Mouse (Mus musculus): ENCODE results near the gene 1600012H06Rik.
A peak's percentile ranks its signal among the peaks of the same experiment; 100 is the strongest.
"Not testable (repeated sequence)": the region's sequence is repeated elsewhere in the genome, so short reads cannot be mapped to it uniquely, and the experiment has no call there.

1600012H06Rik gene

DNA sequence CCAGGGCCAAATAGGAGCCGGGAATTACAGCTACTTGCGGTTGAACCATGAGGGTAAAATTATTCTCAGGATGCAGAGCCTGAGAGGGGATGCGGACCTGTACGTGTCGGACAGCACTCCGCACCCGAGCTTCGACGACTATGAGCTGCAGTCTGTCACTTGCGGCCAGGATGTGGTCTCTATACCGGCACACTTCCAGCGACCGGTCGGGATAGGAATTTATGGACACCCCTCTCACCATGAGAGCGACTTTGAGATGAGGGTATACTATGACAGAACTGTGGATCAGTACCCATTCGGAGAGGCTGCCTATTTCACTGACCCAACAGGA, 710 bp downstream of the 1600012H06Rik start:
- DNase-seq (ENCODE audit: low spot score in 2 of 2) = peak in 1 of 2 experiments; percentile 29

DNA sequence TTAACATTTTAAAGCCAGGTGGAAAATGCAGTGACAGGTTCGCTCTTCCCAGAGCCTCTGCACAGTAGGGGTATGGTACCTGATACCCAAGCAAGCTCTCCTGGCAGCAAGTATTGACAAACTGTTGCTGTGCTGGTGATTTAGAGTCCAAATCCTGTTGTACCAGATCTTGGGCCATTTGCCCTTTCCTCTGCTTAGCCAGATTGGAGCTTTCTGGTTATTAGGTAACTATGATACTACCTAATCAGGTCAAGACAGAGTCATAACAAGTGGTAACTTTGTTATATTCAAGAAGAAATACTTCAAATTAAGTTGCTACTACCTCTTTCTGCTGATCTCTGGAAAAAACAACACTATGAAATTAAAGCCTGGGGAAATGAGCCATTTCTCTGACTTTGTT, 1.6 kb downstream of the 1600012H06Rik start:
- DNase-seq (ENCODE audit: low spot score in 2 of 2) = no peak

GRCm38 (mm10) chr17:14949161-14949827, 6.3 kb downstream of the 1600012H06Rik start:
- DNase-seq (ENCODE audit: low spot score in 2 of 2) = no peak

GRCm38 (mm10) chr17:14953452-14953851, 10.5 kb downstream of the 1600012H06Rik start:
- DNase-seq (ENCODE audit: low spot score in 2 of 2) = no peak

GRCm38 (mm10) chr17:14958686-14959327, 15.8 kb downstream of the 1600012H06Rik start:
- peak in 1 of 2 experiments; percentile 13 for DNase-seq (ENCODE audit: low spot score in 2 of 2)

- peak in 1 of 2 experiments; percentile 11 for DNase-seq (ENCODE audit: low spot score in 2 of 2)
These were observed 17.0 kb downstream of the 1600012H06Rik start for GRCm38 (mm10) chr17:14959979-14960378.

DNA sequence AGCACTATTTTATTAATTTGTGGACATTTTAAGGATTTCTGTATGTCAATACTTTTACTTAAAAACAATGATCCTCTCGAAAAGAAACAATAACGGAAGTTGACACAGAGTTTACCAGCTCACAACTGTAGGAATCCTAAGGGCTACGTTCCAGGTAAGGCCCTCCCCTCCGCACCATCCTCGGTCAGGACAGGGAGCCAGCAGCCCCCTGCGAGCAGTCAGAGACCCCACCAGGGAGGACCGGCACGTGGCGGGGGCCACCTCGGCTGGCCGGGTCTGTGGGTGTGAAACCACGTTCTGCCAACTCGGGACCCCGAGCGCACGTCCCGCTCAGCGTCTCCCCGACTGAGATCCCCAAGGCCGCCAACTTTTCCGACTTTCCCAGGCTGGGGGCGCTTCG, 17.5 kb downstream of the 1600012H06Rik start:
- peak; percentile 26 to 45 for DNase-seq (ENCODE audit: low spot score in 2 of 2)

- peak; percentile 21 to 32 for DNase-seq (ENCODE audit: low spot score in 2 of 2)
These were observed 18.1 kb downstream of the 1600012H06Rik start, which contains the start of gene Phf10 for GRCm38 (mm10) chr17:14960951-14961556. Gene Phf10 (minus strand): TSS chr17:14961273.

- DNase-seq (ENCODE audit: low spot score in 2 of 2) = not testable (repeated sequence)
These were observed 18.7 kb downstream of the 1600012H06Rik start for GRCm38 (mm10) chr17:14961557-14962154.

- DNase-seq (ENCODE audit: low spot score in 2 of 2) = not testable (repeated sequence)
These were observed 25.5 kb downstream of the 1600012H06Rik start for GRCm38 (mm10) chr17:14968373-14968913.

- not testable (repeated sequence) for DNase-seq (ENCODE audit: low spot score in 2 of 2)
These were observed 34.9 kb downstream of the 1600012H06Rik start for GRCm38 (mm10) chr17:14977718-14978361.

- not testable (repeated sequence) for DNase-seq (ENCODE audit: low spot score in 2 of 2)
These were observed 35.5 kb downstream of the 1600012H06Rik start, which contains the start of the genes 9030025P20Rik and Gm3417 for GRCm38 (mm10) chr17:14978362-14979038. Gene 9030025P20Rik (plus strand): TSS chr17:14978468. Gene Gm3417 (minus strand): TSS chr17:14978790.

DNA sequence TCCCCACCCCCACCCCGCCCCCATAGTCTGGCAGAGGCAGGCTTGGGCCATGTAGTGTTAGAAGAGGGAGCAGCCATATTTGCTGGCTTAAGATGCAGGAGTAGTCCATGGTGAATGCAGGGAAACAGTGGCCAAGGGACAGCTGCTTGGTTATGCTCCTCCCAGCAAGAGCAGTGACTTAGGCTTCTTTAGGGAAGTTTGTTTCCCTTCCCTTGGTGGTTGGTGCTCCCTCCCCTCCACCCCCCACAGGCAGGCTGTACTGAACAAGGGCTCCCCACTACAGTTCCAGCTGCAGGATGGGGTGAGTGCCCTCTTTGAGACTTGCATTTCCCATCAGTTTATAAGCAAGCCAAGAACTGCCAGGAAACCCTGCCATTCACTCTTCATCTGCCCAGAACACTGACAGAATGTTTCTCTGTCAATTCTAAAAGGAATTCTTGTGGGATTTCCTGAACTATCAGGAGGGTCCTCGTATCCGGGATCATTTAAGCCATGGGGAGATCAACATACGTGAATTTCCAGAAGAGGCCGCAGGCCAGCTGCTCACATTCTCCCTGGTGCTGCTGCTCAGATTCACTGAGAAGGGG, 47.2 kb downstream of the 1600012H06Rik start:
- DNase-seq (ENCODE audit: low spot score in 2 of 2) = not testable (repeated sequence)

GRCm38 (mm10) chr17:14992522-14993138, 49.6 kb downstream of the 1600012H06Rik start:
- not testable (repeated sequence) for DNase-seq (ENCODE audit: low spot score in 2 of 2)

DNA sequence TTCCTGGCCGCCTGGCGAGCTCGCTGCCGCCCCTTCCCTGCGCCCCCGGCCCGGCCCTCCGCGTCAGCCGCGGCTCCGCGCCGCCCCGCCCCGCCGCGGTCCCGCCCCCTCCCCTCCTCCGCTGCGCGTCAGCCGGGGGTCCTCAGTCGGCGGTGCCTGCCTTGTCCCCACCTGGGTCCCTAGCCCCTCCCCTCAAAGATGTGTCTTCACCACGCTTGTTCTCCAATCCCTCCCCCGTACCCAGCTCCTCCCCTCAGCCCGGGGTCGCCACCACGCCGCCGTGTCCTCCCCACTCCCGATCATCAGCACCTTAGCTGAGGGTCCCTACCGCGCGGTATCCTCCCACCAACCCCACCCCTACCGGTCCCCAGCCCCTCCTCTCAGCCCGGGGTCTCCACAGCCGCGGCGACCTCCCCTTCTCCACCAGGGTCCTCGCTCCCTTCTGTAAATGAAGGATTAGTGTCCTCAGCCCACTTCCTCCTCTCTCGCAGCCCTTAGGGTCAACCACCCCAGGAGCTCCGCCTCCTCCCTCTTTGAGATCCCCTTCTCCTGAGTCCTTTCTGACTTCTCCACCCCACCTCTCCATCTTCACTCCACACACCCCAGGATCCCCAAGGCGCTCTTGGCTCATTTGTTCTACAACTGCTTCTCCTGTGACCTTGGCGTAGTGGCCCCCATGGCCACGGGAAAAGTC, 50.3 kb downstream of the 1600012H06Rik start:
- DNase-seq (ENCODE audit: low spot score in 2 of 2) = not testable (repeated sequence)

DNA sequence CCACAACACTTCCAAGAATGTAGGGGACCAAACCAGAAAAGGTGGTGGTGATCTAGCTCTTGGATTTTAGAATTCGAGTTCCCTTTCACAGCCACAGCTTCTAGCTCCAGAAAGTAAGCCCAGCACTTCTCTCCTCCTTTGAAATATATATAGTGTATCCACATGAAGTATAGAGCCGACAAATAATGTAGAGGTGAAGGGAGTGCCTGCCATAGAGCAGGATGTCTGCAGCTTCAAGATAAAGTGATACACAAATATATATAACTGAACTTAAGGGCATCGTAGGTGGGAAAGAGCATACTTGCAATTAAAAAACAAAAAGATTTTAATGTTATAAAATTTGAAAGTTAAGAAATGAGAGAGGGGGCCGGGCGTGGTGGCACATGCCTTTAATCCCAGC, 51.2 kb downstream of the 1600012H06Rik start:
- DNase-seq (ENCODE audit: low spot score in 2 of 2) = not testable (repeated sequence)

GRCm38 (mm10) chr17:15000047-15000446, 57.1 kb downstream of the 1600012H06Rik start:
- not testable (repeated sequence) for DNase-seq (ENCODE audit: low spot score in 2 of 2)

DNA sequence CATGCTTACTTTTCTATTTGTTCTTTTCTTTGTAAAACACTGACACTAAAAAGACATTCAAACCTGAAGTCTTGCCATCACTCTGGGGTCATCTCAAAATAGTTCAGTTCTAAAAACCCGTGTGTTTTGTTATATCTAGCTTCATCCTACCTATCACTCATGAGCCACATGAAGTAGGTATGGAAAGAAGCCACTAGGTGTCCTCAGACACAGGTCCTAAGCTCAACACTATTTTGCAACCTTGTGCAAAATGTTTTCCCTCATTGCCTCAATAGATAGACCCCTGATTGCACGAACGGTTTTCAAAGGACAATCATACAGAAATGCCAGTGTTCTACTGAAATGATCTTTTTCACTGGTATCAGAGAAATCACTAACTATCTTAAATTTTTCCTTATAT, 66.1 kb downstream of the 1600012H06Rik start:
- DNase-seq (ENCODE audit: low spot score in 2 of 2) = not testable (repeated sequence)

Data from thymus, postnatal 10 days (tissue).